Mouse (Mus musculus) bone marrow macrophage, adult 2 months (primary cell): ENCODE data around the gene Myof.

Experiments used
- CTCF ChIP-seq: IDR thresholded peaks from 2 replicates; pipeline ENCODE4 v1.5.1; 2012; ENCODE audit warnings: low read depth, mild to moderate bottlenecking, low read length, moderate library complexity
- POLR2A ChIP-seq: IDR thresholded peaks from 2 replicates; pipeline ENCODE4 v1.6.1; 2012; ENCODE audit warnings: mild to moderate bottlenecking, low read depth, low read length, borderline replicate concordance

DNA sequence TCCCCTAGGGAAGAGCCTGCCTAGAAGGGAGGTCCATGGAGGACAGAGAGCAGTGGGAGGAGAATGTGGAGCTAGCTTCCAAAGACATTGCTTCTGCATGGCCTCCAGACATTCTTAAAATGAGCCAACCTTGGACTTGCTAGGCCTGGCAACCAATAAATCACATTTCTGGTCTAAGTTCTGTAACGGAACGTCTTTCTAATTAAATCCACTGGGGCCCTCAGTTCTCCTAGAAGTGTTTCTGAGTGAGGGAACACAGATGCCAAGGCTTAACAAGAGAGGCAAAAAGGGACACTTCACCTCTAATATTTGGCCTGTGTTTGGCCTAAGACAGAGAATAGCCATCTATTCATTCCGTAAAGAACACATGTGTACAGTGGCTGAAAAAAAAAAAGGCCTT is 136.5 kb downstream of the Myof start:
- TF ChIP-seq CTCF (no peak), POLR2A (no peak)
